17 mouse cellular contexts compared by ENCODE assay signal in the genomic region with DNA sequence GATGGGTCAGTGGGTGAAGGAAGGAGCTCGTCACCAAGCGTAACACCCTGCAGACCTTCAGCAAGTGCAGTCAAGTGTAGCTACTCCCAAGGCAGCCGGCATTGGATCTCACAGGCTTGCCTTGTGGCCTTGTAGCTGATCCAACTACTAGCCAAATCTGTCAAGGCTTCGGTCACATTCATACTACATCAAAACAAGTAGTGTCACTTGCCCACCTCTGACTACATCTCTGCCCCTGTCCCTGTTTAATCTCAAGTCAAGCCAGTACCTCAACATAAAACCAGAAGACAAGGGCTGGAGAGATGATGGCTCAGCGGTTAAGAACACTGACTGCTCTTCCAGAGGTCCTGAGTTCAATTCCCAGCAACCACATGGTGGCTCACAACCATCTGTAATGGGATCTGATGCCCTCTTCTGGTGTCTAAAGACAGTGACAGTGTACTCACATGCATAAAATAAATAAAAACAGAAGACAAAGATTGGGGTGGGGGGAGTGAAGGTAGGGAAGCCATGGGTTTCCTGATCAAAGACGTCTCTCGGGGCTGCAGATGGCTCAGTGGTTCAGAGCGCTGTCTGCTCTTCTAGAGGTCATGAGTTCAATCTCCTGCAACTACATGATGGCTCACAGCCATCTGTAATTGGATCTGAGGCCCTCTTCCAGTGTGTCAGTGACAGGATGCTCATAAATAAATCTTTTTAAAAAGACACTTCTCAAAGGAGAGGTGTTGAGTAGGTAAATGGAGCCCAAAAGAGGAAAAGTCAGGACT.
"Had no signal": no experiment of that assay in that cellular context is flagged by ENCODE, and none has a peak within 500 bp of the region (broad histone marks: within the 10 kb centered on the region; RNA-seq: fewer than 3 reads in every experiment).

No protein-coding gene starts in this region.

- H3K27me3 ChIP-seq: heart, embryonic 12.5 days; hindbrain, embryonic 13.5 days; hindbrain, embryonic 15.5 days; kidney, embryonic 15.5 days; limb, embryonic 13.5 days; limb, embryonic 15.5 days; liver, embryonic 12.5 days had no signal

- H3K27ac ChIP-seq: heart, embryonic 10.5 days; hindbrain, embryonic 13.5 days; hindbrain, embryonic 15.5 days; hindbrain, postnatal 0 days; kidney, embryonic 15.5 days; kidney, postnatal 0 days; layer of hippocampus, adult 2 months; limb, embryonic 13.5 days; limb, embryonic 15.5 days; liver, embryonic 12.5 days; liver, embryonic 14.5 days had no signal

- H3K4me3 ChIP-seq: heart, embryonic 10.5 days; heart, embryonic 12.5 days; hindbrain, embryonic 13.5 days; hindbrain, embryonic 15.5 days; kidney, embryonic 15.5 days; layer of hippocampus, adult 2 months; limb, embryonic 13.5 days; limb, embryonic 15.5 days; liver, embryonic 12.5 days had no signal

- DNase-seq: gastrocnemius, postnatal 14 days; gastrocnemius, postnatal 36 days; heart, adult 18-20 months; heart, postnatal 10 days; left cerebral cortex, postnatal 4 days had no signal

- H3K4me1 ChIP-seq: limb, embryonic 13.5 days had no signal

- H3K9ac ChIP-seq: heart, embryonic 12.5 days; hindbrain, embryonic 13.5 days; hindbrain, embryonic 15.5 days; kidney, embryonic 15.5 days; limb, embryonic 13.5 days; limb, embryonic 15.5 days; liver, embryonic 12.5 days; liver, embryonic 14.5 days had no signal

- H3K9me3 ChIP-seq: heart, embryonic 10.5 days; heart, embryonic 12.5 days; limb, embryonic 15.5 days; liver, embryonic 12.5 days had no signal
